In the genomic region with DNA sequence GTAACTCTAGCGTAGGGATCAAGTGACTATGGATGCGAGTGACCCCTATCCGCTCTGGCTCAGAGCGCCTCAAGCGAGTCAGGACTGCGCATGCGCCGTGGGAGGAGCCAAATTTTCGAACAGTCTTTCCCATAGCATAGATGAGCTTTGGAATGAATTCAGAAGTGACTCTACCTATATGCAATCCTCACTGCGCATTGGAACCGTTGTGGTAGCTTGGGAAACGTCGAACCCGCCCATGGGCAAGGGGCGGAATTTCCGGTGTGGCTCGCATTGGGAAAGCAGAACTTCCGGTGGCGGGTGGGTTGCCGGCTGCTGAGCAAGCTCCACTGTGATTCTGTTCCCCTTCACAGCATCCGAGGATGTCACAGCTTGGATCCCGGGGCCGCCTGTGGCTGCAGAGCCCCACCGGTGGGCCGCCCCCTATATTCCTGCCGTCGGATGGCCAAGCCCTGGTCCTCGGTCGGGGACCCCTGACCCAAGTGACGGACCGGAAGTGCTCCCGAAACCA, we compare ENCODE assay signal across 8 mouse cellular contexts. TPM values are rescaled to one million over a fixed set of nuclear protein-coding genes. Genes with fewer than 3 reads are reported as not detected.
DNase-seq lines count a peak whose midpoint lies in the region; ATAC-seq and TF ChIP-seq lines count a peak whose summit lies in the region.

Pnkp (plus strand) TSS at position 98 of the 511 bp plus-strand sequence.

- peak; percentile 69 for ATAC-seq in forebrain, embryonic 16.5 days
- peak; percentile 48 for ATAC-seq in lung, embryonic 14.5 days (ENCODE audit: insufficient read depth)

- peak within 1 kb of the TSS; percentile 71 for H3K27ac ChIP-seq in MEL (ENCODE audit: control insufficient read depth, low read depth, low read length)
- H3K27ac ChIP-seq in forebrain, embryonic 16.5 days (ENCODE audit: low read length), result peak within 1 kb of the TSS; percentile 87
- H3K27ac ChIP-seq in layer of hippocampus, adult 2 months, result peak within 1 kb of the TSS; percentile 92
- H3K27ac ChIP-seq in lung, embryonic 14.5 days (ENCODE audit: low read depth), result peak within 1 kb of the TSS; percentile 86
- peak within 1 kb of the TSS; percentile 59 for H3K27ac ChIP-seq in olfactory bulb, adult 2 months (ENCODE audit: insufficient read depth, low read depth, low read length)
- H3K27ac ChIP-seq in thymus, adult 2 months (ENCODE audit: control insufficient read depth, insufficient read depth, low read length), result peak within 1 kb of the TSS; percentile 85

- peak within 1 kb of the TSS; percentile 83 to 84 for H3K4me3 ChIP-seq in MEL (ENCODE audit: control insufficient read depth in 1 of 2, insufficient read depth in 1 of 2, low read depth in 2 of 2, low read length in 2 of 2)
- peak within 1 kb of the TSS; percentile 67 for H3K4me3 ChIP-seq in forebrain, embryonic 16.5 days (replicated peaks; ENCODE audit: low read length)
- H3K4me3 ChIP-seq in layer of hippocampus, adult 2 months, result peak within 1 kb of the TSS; percentile 94
- peak within 1 kb of the TSS; percentile 70 for H3K4me3 ChIP-seq in lung, embryonic 14.5 days (ENCODE audit: low read depth, low read length)
- peak within 1 kb of the TSS; percentile 91 for H3K4me3 ChIP-seq in olfactory bulb, adult 2 months (ENCODE audit: insufficient read depth, low read depth, low read length)
- peak within 1 kb of the TSS; percentile 88 for H3K4me3 ChIP-seq in thymus, adult 2 months (ENCODE audit: control insufficient read depth, insufficient read depth, low read length)

- no peak for TF ChIP-seq RAD21 in MEL (IDR thresholded peaks at IDR 0.05; ENCODE audit: low read depth, low read length)

- H3K27me3 ChIP-seq in MEL (ENCODE audit: control insufficient read depth in 1 of 2, insufficient read depth in 2 of 2, low read length in 2 of 2), result no peaks in the 10 kb centered on the region
- no peaks in the 10 kb centered on the region for H3K27me3 ChIP-seq in forebrain, embryonic 16.5 days (replicated peaks; ENCODE audit: control insufficient read depth, insufficient read depth, low read length)
- H3K27me3 ChIP-seq in lung, embryonic 14.5 days (ENCODE audit: insufficient read depth, low read length), result no peaks in the 10 kb centered on the region
- H3K27me3 ChIP-seq in thymus, adult 2 months (ENCODE audit: control insufficient read depth, insufficient read depth, low read length), result no peaks in the 10 kb centered on the region

- H3K36me3 ChIP-seq in MEL (ENCODE audit: control insufficient read depth in 1 of 2, insufficient read depth in 2 of 2, low read length in 2 of 2), result peaks cover 0 to 15% of the 10 kb centered on the region in 2 experiments; a peak in 2 of 4 replicates
- peaks cover 4% of the 10 kb centered on the region; the same call in 1 of the 2 replicates for H3K36me3 ChIP-seq in forebrain, embryonic 16.5 days (ENCODE audit: control insufficient read depth, insufficient read depth)
- H3K36me3 ChIP-seq in lung, embryonic 14.5 days (ENCODE audit: insufficient read depth), result peaks cover 30% of the 10 kb centered on the region
- no peaks in the 10 kb centered on the region; the same call in 1 of the 2 replicates for H3K36me3 ChIP-seq in thymus, adult 2 months (ENCODE audit: control insufficient read depth, insufficient read depth, low read length)

- TF ChIP-seq EP300 in MEL (IDR thresholded peaks at IDR 0.05; ENCODE audit: low read depth in 1 of 2, low read length in 2 of 2), result peak in 1 of 2 experiments; percentile 12; a peak in 1 of 4 replicates

- TF ChIP-seq CTCF in MEL (IDR thresholded peaks at IDR 0.05 in 2 of 3, conservative IDR thresholded peaks at IDR 0.05 in 1 of 3; ENCODE audit: control insufficient read depth in 1 of 3, insufficient read depth in 1 of 3, low read depth in 2 of 3, low read length in 3 of 3, poor library complexity in 1 of 3, severe bottlenecking in 1 of 3), result no peak
- TF ChIP-seq CTCF in layer of hippocampus, adult 2 months (conservative IDR thresholded peaks at IDR 0.05), result no peak; the same call in 1 of the 2 replicates
- TF ChIP-seq CTCF in lung, embryonic 14.5 days (IDR thresholded peaks at IDR 0.05; ENCODE audit: low read depth), result no peak
- no peak for TF ChIP-seq CTCF in olfactory bulb, adult 2 months (IDR thresholded peaks at IDR 0.05; ENCODE audit: insufficient read depth, low read depth, low read length)
- peak; percentile 37; the same call in 1 of the 2 replicates for TF ChIP-seq CTCF in thymus, adult 2 months (IDR thresholded peaks at IDR 0.05; ENCODE audit: borderline replicate concordance, control insufficient read depth, extremely low read depth, insufficient read depth, low read length, poor library complexity)

- peaks cover 6% of the 10 kb centered on the region for H3K79me2 ChIP-seq in MEL (ENCODE audit: control insufficient read depth, insufficient read depth, low read length, poor library complexity)

- peak; percentile 62 to 79; a peak in 3 of 4 replicates for TF ChIP-seq POLR2A in MEL (IDR thresholded peaks at IDR 0.05; ENCODE audit: control insufficient read depth in 1 of 2, insufficient read depth in 1 of 2, low read depth in 1 of 2, low read length in 2 of 2, poor library complexity in 1 of 2)
- TF ChIP-seq POLR2A in olfactory bulb, adult 2 months (IDR thresholded peaks at IDR 0.05; ENCODE audit: insufficient read depth, low read depth, low read length), result peak; percentile 54; the same call in 1 of the 2 replicates
- TF ChIP-seq POLR2A in thymus, adult 2 months (IDR thresholded peaks at IDR 0.05; ENCODE audit: control insufficient read depth, extremely low read depth, insufficient read depth, low read length, poor library complexity), result peak; percentile 58

- peak within 1 kb of the TSS; percentile 80 for H3K9ac ChIP-seq in MEL (ENCODE audit: control insufficient read depth, low read depth, low read length, poor library complexity, severe bottlenecking)
- peak within 1 kb of the TSS; percentile 79 for H3K9ac ChIP-seq in forebrain, embryonic 16.5 days (replicated peaks; ENCODE audit: low read depth, low read length)
- peak within 1 kb of the TSS; percentile 78 for H3K9ac ChIP-seq in lung, embryonic 14.5 days

- under 1% methylated on average over 32 of the region's 32 CpGs for WGBS in forebrain, embryonic 16.5 days
- WGBS in lung, embryonic 14.5 days, result under 1% methylated on average over 32 of the region's 32 CpGs
- WGBS in olfactory bulb, adult 2 months, result under 1% methylated on average over 32 of the region's 32 CpGs
- WGBS in thymus, adult 2 months, result under 1% methylated on average over 32 of the region's 32 CpGs

- peak within 1 kb of the TSS; percentile 61 for H3K4me2 ChIP-seq in forebrain, embryonic 16.5 days (ENCODE audit: low read length)
- H3K4me2 ChIP-seq in lung, embryonic 14.5 days, result peak within 1 kb of the TSS; percentile 97

- intact Hi-C loops in heart, postnatal 36 days (cut with DNase I), result loop anchor here (5.0 kb wide), 1 partner anchor 40 kb away; the partner anchor contains the start of gene Fuz

- peak; percentile 95 for DNase-seq in MEL (ENCODE audit: low read depth, low spot score)
- DNase-seq in cerebellum, adult 18-20 months, result peak; percentile 81 to 86
- DNase-seq in heart, postnatal 36 days, result peak; percentile 83 to 90
- peak; percentile 91 to 94 for DNase-seq in layer of hippocampus, adult 2 months (ENCODE audit: low spot score in 2 of 2)
- DNase-seq in lung, embryonic 14.5 days, result peak; percentile 94
- peak; percentile 84 for DNase-seq in thymus, adult 2 months

- peaks cover 5 to 20% of the 10 kb centered on the region in 2 experiments for H3K4me1 ChIP-seq in MEL (ENCODE audit: control insufficient read depth in 1 of 2, insufficient read depth in 2 of 2, low read length in 2 of 2)
- H3K4me1 ChIP-seq in forebrain, embryonic 16.5 days (replicated peaks; ENCODE audit: control insufficient read depth, insufficient read depth, low read length), result peaks cover 44% of the 10 kb centered on the region
- peaks cover 21% of the 10 kb centered on the region for H3K4me1 ChIP-seq in lung, embryonic 14.5 days (ENCODE audit: insufficient read depth)
- peaks cover 44% of the 10 kb centered on the region for H3K4me1 ChIP-seq in olfactory bulb, adult 2 months (ENCODE audit: control insufficient read depth, insufficient read depth, low read length)
- peaks cover 34% of the 10 kb centered on the region for H3K4me1 ChIP-seq in thymus, adult 2 months (replicated peaks; ENCODE audit: control insufficient read depth, insufficient read depth, low read length)

- no peaks in the 10 kb centered on the region for H3K9me3 ChIP-seq in MEL (replicated peaks; ENCODE audit: insufficient read depth, low read length)
- no peaks in the 10 kb centered on the region for H3K9me3 ChIP-seq in forebrain, embryonic 16.5 days (ENCODE audit: control insufficient read depth, low read length)
- no peaks in the 10 kb centered on the region for H3K9me3 ChIP-seq in lung, embryonic 14.5 days (ENCODE audit: low read depth, low read length)

TF ChIP-seq in MEL, 35 proteins besides CTCF, POLR2A, EP300 and RAD21 (continues in another document):
- TF ChIP-seq UBTF (IDR thresholded peaks at IDR 0.05; ENCODE audit: borderline replicate concordance, insufficient read depth, low read depth, low read length) (peak; percentile 27; the same call in 1 of the 2 replicates), CHD2 (IDR thresholded peaks at IDR 0.05; ENCODE audit: low read length) (no peak), MAX (IDR thresholded peaks at IDR 0.05; ENCODE audit: low read length) (no peak), MXI1 (IDR thresholded peaks at IDR 0.05; ENCODE audit: low read depth, low read length) (0 out of 2 replicates have a peak, but pooled peaks have one; percentile 46), MAZ (IDR thresholded peaks at IDR 0.05; ENCODE audit: low read depth, low read length) (0 out of 2 replicates have a peak, but pooled peaks have one; percentile 26), KAT2A (conservative IDR thresholded peaks at IDR 0.05; ENCODE audit: low read depth, low read length) (no peak), SMC3 (IDR thresholded peaks at IDR 0.05; ENCODE audit: low read depth, low read length) (no peak), USF1 (IDR thresholded peaks at IDR 0.05; ENCODE audit: low read depth, low read length) (no peak), GATA1 (IDR thresholded peaks at IDR 0.05; ENCODE audit: low read depth, low read length) (no peak), TBP (IDR thresholded peaks at IDR 0.05; ENCODE audit: low read depth, low read length) (peak; percentile 70)

RNA-seq across cellular contexts. Expression of gene Pnkp, which starts in this region (rescaled TPM):
- 39.3 and 49.9 TPM in 2 replicates for total RNA-seq in MEL (2012; rRNA removed)
- 10 to 100 TPM in 1 of 2 experiments, not detected in 1; 45.6 TPM for polyA plus RNA-seq in MEL (2012; ENCODE audit: insufficient read depth in 1 of 2, insufficient read length in 2 of 2, low read depth in 1 of 2, low replicate concordance in 2 of 2, missing spikeins in 1 of 2)
- polyA plus RNA-seq in forebrain, embryonic 16.5 days (2015; fragmentation: Nextera tagmentation; extraction: Ambion mirVana), result 29.4 and 32.6 TPM in 2 replicates
- 10 to 100 TPM; 18.6 to 21.1 TPM for total RNA-seq in heart, postnatal 36 days (2021)
- 10 to 100 TPM; 33.1 to 36.3 TPM for total RNA-seq in layer of hippocampus, adult 2 months (2021)
- polyA plus RNA-seq in lung, embryonic 14.5 days (2014; fragmentation: Nextera tagmentation; extraction: Ambion mirVana), result 30.3 and 30.7 TPM in 2 replicates
- not detected in 2 replicates for polyA plus RNA-seq in olfactory bulb, adult 2 months (2012; ENCODE audit: insufficient read depth, insufficient read length, low replicate concordance, missing spikeins)
- polyA plus RNA-seq in thymus, adult 2 months (2012; rRNA removed), result 110 and 135 TPM in 2 replicates

Comparison
In these comparisons a context has a peak if more than half of its experiments do, and no peak if none do; other contexts are left out.
1. Peak in every context shown above with its lines: DNase-seq, ATAC-seq, H3K4me3 ChIP-seq and H3K27ac ChIP-seq.